Mouse (Mus musculus): Measurements from ENCODE around the gene Lef1. TPM values are rescaled to one million over a fixed set of nuclear protein-coding genes. Genes with fewer than 3 reads are reported as not detected.

Lef1 gene
- under 1 TPM in 2 of 4 experiments, not detected in 2; 0.07 to 0.16 TPM for total RNA-seq (2022)

DNA sequence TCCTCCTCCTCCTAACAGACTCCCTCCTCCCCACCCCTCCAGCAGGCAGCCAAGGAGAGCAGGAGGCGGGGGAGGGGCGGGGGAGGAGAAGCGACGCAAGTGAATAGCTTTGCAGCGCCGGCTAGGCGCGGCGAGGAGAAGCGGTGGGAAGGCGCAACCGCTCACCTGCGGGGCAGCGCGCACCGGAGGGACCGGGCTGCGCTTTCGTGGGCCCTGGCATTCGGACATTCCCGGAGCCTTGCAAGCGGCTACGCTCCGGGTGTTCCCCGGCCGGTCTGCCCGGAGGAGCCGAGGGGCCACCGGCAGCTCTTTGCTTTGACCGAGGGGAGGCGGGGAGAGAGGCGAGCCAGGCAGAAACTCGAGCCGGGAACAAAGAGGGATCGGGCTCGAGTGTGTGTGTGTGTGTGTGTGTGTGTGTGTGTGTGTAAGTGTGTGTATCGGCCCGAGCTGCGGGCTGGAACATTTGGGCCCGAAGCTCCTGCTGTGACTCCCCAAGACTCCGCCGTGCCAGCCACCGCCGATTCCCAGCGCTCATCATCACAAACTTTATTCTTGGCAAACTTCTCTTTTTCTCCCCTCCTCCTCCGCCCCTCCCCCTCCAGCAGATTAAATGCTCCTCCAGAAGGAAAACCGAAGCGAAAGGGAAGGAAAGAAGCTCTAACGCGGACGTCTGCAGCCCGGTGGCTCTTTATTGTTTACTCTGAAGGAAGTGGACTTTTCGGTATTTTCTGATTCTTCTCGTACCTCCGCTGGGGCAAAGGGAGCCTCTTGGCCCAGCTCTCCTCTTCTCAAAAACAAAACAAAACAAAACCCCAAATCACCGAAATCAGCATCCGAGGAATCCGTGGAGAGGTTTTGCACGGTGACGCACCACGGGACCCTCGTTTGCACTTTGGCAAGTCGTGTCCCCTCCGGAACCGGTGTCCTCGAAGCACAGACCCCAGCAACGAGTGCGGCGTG lies at the start of gene Lef1:
Lef1 (plus strand) TSS at position 281 of the 960 bp plus-strand sequence.
- no peak for DNase-seq (ENCODE audit: low spot score in 2 of 2)

DNA sequence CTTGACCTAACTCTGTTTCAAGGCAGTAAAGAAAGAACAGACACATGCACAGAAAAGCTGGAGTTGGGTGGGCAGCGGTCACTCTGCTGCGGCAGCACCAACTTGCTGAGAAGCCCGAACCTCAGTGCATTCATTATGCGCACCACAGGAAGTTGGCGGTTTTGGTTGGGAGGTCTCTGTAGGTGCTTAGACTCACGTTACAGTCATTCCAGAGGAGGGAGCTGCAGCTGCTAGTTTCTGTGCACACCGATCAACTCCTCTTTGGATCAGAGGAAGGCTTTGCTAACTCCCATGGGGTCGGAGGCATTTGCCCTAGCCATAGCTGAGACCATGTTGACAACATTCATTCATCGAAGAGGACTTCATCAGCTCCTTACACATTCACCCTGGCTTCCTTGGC lies 45.3 kb upstream of the Lef1 start:
- no peak for DNase-seq (ENCODE audit: low spot score in 2 of 2)

DNA sequence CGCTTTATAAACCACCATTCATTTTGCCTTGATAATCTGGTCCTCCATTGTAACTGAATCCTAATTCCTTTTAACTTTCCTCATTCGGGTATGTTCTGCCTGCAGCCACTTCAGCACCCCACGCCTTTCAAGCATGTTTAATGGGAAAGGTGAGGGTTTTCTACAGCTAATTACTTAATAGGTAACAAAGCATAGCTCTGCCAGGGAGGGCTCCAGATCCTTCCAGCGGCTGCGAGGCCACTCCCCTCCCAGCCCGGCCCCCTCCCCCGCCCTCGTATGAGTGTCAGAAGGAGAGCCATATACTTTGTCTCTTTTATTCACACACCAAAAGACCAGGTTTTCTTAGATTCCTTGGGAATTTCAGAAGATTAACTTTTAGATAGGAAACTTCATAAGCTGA lies 44.1 kb upstream of the Lef1 start:
- no peak for DNase-seq (ENCODE audit: low spot score in 2 of 2)

DNA sequence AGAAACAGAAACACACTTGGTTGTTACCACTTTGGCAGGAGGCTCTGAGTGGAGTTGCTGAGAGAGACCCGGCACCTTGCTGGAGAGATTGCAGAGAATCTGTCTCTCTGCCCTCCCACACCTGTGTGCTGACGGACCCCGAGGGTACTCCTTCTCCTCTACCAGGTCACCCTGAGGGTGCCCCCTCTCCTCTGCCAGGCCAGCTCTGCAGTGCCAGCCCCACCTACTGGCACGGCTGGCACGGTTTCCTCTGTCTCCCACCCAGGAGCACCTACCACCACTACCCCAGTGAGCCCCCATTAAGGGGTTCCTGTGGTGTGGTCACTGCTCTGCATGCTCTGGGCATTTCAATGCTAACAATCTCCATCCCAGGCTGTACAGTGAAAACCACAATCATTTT lies 42.3 kb upstream of the Lef1 start:
- no peak for DNase-seq (ENCODE audit: low spot score in 2 of 2)

DNA sequence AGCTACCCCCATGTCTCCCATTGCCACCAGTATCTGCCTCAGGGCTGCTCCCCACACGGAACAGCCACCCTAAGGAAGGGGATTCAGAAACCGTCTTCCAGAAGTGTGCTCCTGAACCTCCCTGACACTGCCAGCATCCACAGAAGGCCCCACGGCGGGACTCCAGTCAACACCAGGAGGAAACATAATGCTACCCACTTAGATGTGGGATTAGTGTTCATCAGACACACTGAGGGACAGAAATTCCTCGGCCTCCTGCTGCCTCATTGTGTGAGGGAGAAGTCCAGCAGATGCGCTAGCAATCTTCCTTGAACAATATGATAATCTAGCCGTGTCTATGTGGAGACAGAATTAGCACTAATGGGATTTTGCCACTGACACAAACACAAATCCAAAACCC lies 40.1 kb upstream of the Lef1 start:
- DNase-seq (ENCODE audit: low spot score in 2 of 2), result no peak

DNA sequence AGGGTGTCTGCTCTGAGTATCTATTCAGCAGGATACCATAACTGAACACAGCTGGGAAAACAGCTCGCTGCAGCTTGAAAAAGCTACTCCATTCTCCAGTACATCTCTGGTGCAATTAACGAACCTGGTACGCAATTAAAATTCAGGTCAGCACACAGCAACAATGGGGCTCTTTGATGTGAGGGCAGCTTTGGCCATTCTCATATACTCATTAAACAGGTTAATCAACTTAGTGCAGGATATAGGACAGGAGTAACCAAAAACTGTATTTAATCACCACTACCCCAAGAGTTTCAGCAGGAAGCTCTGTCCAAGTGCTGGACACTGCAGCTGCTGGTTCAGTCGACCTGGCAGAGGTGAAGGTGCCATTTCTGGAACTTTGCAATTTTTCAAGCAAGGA lies 37.6 kb upstream of the Lef1 start:
- no peak for DNase-seq (ENCODE audit: low spot score in 2 of 2)

DNA sequence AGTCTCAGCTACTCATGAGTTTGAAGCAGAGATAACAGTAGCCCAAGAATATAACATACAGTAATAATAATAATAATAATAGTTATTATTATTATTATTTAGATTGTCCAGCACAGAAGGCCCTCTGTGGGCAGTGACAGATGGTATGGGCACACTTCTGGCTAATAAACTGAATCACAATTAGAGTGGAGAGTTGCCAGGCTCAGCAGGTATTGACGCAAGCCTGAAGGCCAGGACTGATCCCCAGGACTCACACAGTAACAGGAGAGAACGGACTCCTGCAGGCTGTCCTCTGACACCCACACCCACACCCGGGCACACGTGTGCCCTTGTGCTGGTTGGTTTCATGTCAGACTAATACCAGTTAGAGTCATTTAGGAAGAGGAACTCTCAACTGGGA lies 36.3 kb upstream of the Lef1 start:
- no peak for DNase-seq (ENCODE audit: low spot score in 2 of 2)

DNA sequence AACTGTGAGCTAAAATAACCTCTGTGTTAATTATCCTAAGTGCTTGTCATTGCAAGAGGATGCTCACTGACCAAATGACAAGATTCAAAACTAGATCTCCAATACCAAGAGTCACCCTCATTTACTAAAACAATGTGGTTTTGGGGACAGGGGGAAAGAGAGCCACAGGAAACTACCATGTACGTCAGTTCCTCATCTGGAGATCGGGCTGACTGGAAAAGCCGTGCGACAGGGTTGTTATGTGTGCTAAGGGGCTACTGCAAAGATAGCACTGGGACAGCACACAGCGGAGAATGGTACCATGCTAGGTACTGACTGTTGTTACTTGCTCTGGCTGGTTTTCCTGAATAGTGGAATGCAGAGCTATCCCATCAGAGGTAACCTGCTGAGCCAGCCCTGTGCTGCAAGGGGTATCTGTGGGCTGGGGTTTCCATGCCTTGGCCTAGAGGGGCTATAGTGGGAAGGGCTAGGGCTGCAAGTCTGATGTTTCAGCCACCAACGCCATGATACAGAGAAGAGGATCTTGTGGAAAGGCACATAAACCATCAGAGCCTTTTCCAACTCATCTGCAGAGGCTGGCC lies 32.1 kb upstream of the Lef1 start:
- no peak for DNase-seq (ENCODE audit: low spot score in 2 of 2)

DNA sequence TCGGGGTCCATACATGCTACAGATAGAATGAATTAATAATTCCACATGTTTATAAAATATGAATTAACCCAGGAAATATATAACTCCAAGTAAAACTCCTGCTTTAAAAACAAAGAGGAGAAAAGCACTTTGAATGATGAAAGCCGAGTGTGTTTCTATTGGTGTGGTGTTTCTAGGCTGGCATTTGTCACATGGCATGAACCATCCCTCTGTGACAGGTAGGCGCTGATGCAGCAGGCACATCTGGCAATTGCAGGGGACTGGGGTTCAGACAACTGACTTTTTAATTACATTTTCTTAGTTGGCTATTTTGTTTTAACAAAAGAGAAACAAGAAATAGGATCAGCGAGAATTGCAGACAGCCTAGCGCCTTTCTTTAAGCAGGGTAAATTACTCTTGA lies 31.6 kb upstream of the Lef1 start:
- no peak for DNase-seq (ENCODE audit: low spot score in 2 of 2)

DNA sequence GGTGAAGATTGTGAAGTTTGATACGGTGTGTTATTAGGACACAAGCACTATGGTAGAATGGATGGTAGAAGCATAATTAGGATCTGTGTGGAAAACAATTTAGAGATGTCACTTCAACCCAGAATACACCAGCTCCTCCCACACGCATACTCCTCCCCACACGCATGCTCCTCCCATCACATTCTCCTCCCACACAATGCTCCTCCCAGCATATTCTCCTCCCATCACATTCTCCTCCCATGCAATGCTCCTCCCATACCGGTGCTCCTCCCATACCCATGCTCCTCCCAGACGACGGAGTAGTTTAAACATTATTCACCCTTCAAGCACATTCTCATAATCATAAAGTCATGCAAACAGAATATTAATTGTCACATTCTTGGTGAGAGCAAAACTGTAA lies 26.5 kb upstream of the Lef1 start:
- DNase-seq (ENCODE audit: low spot score in 2 of 2), result no peak

DNA sequence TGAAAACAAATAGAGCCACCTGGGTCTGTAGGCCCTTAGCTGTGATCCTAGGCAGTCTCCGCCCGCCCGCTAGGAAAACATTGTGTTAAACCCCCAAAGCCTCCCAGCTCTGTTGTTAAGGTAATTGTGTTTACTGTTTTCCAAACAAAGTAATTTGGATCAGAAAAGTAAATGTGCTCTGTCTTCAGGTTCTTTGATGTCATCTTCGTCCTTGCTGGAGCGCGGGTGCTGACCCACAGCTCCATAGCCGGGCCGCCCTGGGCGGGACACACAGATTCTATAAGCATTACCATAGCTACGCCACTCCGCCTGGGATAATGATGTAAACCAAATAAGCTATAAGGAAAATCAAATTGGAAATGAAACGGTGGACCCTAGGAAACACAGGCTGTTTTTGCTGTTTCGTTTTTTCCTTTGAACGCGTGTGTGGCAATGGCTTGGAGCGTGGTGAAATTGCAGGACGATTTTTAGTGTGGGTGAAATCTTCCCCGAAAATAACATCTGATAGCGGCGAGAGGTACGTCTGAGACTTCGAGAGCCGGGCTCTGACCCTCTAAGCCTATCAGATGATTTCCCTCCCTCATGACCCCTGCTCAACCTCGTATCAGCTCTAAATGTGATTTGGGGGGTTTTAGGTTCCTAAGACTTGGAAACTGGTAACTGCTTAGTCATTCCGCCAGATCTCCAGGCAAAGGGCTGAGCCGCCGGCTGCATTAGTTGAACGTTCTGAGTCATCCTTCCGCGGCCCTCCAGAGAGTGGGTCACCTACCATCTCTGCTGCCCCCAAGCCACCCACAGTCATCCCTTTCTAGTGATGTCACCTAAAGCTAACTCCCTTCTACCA lies 25.3 kb upstream of the Lef1 start:
- no peak for DNase-seq (ENCODE audit: low spot score in 2 of 2)

DNA sequence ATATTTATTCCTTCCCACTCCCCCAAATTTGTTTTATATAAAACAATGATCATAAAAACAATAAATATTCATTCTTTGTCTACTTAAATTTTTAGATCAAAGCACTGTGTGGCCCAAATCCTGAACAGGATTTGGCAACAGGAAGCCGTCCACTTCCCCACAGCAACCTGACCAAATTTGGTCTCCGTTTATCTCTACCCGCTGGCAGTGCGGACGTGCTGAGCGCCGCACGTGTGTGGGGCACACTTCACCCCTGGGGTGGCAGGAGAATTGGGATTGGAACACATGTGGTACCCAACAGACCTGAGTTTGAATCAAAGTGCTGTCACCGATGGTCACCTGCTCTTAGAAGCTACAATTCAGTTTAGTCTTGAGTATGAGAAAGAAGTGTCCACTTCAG lies 24.3 kb upstream of the Lef1 start:
- DNase-seq (ENCODE audit: low spot score in 2 of 2), result no peak

DNA sequence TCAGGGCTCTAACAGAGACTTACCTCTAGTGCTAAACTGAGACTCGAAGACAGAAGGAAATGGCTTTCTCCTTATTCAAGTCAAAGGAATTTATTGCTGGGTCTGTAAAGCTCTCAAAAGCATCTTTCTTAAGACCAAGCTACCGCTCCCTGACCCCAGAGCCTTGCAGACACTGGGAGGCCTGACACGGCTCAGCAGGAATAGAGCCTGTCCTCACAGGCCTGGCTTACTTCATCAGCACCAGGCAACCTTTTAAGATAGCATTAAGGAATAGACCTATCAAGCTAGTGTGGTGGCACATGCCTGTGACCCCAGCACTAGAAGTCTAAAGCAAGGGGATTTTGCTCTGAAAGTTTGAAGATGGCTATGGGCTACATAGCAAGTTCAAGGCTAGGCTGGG lies 20.6 kb upstream of the Lef1 start:
- DNase-seq (ENCODE audit: low spot score in 2 of 2), result no peak

DNA sequence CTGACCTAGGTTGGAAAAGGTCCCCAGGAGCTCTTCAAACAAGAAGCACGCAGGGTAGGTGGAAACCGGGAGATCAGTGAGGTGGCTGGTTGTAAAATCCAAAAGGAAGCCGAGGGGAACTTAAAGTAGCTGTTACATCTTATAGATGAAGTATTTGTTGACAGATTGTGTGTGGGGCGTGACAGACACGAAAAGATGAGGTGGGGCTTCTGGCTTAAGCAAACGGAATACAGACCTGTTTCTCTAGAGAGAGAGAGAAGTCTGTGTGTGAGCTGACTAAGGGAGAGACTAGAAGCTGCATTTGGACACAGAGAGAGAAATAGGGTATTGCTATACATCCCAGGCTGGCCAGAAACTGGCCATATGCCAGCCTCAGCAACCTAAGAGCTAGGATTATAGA lies 18.2 kb upstream of the Lef1 start:
- no peak for DNase-seq (ENCODE audit: low spot score in 2 of 2)

DNA sequence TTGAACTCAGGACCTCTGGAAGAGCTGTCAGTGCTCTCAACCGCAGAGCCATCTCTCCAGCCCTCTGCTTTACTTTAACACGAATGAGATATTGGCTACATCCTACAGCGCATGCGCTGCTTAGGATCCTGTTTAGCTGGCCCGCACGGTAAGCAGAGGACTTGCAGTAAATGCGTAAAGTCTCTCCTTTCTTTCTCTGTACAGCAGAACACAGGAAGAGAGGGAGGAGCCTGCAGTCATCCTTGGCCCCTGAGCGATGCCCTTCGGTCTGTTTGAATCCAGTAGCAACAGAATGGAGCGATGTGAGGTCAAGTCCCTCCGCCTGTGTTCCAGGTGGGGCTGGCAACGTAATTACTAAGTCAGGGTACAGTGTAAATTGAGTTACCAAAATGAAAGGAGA lies 16.5 kb upstream of the Lef1 start:
- DNase-seq (ENCODE audit: low spot score in 2 of 2), result no peak

DNA sequence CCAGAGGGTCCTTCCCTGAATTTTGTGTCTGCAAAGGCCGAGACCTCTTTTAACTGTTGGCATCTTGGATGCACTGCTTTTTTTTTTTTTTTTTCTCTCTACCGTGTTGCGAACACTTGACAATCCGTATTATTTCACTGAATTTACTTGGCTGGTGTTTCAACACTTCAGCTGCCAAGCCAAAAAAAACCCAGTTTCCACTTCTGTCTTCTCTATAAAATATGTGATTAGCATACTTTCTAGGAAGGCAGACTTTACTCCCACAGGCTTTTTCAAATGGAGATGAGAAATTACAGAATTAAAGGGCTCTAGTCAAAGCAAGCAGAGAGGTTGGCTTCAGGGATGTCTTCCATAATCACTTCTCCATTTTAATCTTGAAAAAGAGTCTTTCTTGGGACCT lies 14.2 kb upstream of the Lef1 start:
- no peak for DNase-seq (ENCODE audit: low spot score in 2 of 2)

DNA sequence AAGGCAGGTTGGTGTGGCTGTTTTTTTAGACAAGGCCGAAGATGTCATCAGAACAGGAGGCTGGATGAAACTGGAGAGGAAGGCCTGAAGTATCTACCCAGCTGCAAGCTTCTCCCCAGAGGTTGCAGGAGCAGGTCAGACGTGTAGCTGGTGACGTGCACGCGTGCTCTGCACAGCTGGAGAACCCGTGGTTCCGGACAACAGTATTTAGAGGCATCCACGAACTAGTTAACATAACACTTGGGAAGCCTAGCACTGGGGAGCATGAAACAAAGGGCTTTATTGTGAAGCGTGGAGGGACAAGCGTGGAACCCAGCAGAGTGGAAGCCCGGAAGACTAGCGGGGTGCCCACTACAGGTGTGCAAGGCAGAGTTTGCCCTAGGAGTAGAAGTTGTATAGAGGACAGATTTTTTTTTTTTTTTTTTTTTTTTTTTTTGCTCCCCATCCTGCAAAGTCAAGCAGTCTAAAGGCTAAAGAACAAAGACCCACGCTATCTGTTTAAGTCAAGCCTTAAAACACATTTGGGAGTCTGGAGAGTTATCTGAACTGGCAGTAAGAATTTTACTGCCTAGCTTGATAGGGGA lies 8.0 kb upstream of the Lef1 start:
- DNase-seq (ENCODE audit: low spot score in 2 of 2), result no peak

DNA sequence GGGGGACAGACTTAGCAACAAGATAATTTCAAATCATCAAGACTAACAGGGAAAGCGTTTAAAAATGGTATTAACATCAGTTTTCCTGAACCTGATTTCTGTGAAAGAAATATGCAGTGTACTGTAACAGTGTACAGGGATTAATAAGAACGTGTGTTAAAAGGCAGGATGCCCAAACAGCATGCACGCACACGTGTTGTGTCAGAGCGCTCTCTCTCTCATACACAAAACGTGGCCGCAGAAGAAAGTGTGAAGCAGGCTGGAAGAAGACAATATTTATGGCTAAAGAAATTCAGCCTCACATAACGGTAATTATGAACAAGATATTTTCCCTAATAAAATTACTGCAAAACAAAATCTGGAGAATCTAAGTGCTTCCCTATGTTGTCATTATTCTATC lies 4.9 kb upstream of the Lef1 start:
- no peak for DNase-seq (ENCODE audit: low spot score in 2 of 2)

DNA sequence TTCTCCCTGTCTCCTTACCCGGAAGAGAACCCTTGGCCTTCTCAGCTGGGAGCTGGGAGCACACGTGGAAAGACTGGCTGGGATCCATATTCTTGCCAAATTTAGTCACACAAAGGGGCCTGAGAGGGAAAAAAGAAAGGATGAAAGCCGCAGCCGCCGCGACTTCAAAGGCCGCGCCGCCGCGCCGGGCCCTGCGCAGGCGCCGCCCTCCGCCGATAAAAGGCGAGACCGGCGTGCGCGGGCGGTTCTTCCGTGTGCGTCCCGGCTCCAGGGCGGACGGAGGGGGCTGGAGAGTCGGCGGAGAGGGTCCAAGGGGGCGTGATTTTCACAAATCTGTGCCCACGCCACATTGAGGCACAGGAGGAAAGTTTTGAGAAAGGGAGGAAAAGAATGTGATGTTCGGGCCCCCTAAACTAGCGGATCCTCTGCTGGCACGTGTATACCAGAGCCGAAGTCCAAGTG lies 4.3 kb upstream of the Lef1 start:
- no peak for DNase-seq (ENCODE audit: low spot score in 2 of 2)

DNA sequence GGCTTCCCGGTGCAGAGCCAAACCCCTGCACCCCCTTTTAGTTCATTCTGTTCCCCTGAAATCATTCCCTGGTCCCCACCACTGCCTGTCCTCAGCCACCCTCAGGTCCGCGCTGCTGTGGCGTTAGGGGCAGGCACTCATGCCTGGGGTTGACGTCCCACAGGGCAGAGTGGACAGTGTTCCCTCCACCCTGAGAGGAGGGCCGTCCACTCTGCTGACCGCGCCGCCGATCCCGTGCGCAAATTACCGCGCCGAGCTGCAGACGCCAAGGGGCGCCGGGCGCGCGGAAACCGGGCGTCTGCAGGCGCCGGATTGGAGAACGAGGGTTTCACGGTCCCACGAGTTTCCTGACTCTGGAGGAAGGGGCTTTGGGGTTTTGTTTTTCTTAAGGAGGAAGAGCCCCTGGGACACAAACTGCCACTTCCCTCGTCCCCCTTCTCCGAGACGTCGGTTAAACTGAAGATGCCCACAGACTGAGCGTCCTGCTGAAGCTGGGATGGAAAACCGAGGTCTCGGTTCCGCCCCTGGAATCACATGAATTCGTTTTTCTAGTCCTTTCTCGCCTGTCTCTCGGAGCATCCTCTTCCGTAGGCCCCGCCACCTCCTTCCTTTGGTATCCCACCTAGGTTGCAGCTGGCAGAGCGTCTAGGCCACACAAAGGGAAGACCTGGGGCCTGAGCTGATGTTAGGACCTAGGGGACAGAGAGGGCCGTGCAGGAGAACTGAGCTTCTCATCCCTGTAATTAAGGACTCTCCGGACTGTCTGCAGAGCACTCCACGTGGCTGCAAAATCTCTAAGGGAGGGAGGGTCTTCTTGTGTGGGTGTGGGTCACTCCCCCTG lies 3.6 kb upstream of the Lef1 start:
- no peak for DNase-seq (ENCODE audit: low spot score in 2 of 2)

Measured in gastrocnemius, adult 8-10 months (tissue).